Mouse (Mus musculus) limb, embryonic 11.5 days (tissue): ENCODE results near the gene Stard3. TPM values are rescaled to one million over a fixed set of nuclear protein-coding genes. Genes with fewer than 3 reads are reported as not detected.
A peak's percentile ranks its signal among the peaks of the same experiment; 100 is the strongest.

Source experiments
- ATAC-seq: fragments of 200-750 bp; cut with Nextera tagmentation; 2 replicates; pipeline ENCODE4 v1.8.0; 2017; ENCODE audit warnings: low read depth; ENCODE audit not compliant: insufficient number of reproducible peaks, low FRiP score, low TSS enrichment
- DNase-seq: peaks from one replicate; pipeline ENCODE4 v3.0.0-alpha.2; 2015; ENCODE audit warnings: low spot score
- H3K27ac ChIP-seq: fragments of 300-500 bp; sonication (generic); replicated peaks from 2 replicates; pipeline ENCODE4 v1.5.1; 2014; ENCODE audit warnings: low read depth, mild to moderate bottlenecking, low read length
- H3K27me3 ChIP-seq: fragments of 300-500 bp; sonication (generic); 2 replicates; pipeline ENCODE4 v1.6.1; 2014; ENCODE audit warnings: mild to moderate bottlenecking, low read length, mixed read lengths; ENCODE audit not compliant: control insufficient read depth, insufficient read depth
- H3K36me3 ChIP-seq: fragments of 300-500 bp; sonication (generic); 2 replicates; pipeline ENCODE4 v1.6.1; 2014; ENCODE audit warnings: mild to moderate bottlenecking, low read length, moderate library complexity, mixed read lengths; ENCODE audit not compliant: control insufficient read depth, insufficient read depth
- H3K4me1 ChIP-seq: fragments of 300-500 bp; sonication (generic); 2 replicates; pipeline ENCODE4 v1.6.1; 2014; ENCODE audit warnings: low read length, mixed read lengths; ENCODE audit not compliant: control insufficient read depth, insufficient read depth
- H3K4me2 ChIP-seq: fragments of 300-500 bp; sonication (generic); 2 replicates; pipeline ENCODE4 v1.6.1; 2014; ENCODE audit warnings: low read depth, mild to moderate bottlenecking, moderate library complexity; ENCODE audit not compliant: severe bottlenecking
- H3K4me3 ChIP-seq: fragments of 300-500 bp; sonication (generic); 2 replicates; pipeline ENCODE4 v1.5.1; 2014; ENCODE audit warnings: low read depth, low read length
- H3K9ac ChIP-seq: fragments of 300-500 bp; sonication (generic); 2 replicates; pipeline ENCODE4 v1.6.1; 2014; ENCODE audit warnings: mild to moderate bottlenecking, low read length
- H3K9me3 ChIP-seq: fragments of 300-500 bp; sonication (generic); 2 replicates; pipeline ENCODE4 v1.6.1; 2016; ENCODE audit warnings: low read length; ENCODE audit not compliant: control insufficient read depth
- WGBS: fragments of 180-500 bp; shearing (Covaris S2); extraction: QIAGEN DNeasy Blood & Tissue Kit; methylation state at CpG from one replicate; pipeline ENCODE4 v1.1.7; 2014; 5-methylcytosine and 5-hydroxymethylcytosine counted together
- polyA plus RNA-seq: library from polyadenylated mRNA; unstranded; fragments of >200 nt; fragmentation: Nextera tagmentation; extraction: Ambion mirVana; gene quantifications from 2 replicates; pipeline ENCODE4 v1.2.1, GENCODE M21; 2014

Gene Stard3
- polyA plus RNA-seq, 1 experiment from 2014 or later: 37.7 TPM

DNA sequence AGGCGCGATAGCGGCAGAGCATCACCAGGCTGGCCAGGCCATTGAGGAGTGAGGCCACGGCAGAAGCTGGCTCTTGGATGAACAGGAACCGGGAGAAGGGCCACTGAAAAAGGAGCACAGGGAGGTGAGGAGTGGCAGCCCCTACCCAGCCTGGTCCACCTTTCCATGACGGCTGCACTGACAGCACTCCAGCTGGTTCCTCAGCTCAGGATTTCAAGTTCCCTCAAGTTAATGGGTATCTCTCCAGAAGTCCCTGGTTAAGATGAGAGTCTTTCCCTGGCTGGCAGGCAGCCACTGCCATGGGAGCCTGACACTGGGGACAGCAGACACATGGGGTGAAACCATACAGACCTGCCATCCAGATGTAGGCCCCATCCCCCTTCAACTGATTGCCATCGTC is 39.8 kb downstream of the Stard3 start:
- Histone ChIP-seq H3K36me3 (no peaks in the 10 kb centered on the region), H3K4me1 (peaks cover 3% of the 10 kb centered on the region; the same call in 1 of the 2 replicates), H3K4me2 (no peak overlapping the region), H3K27me3 (no peaks in the 10 kb centered on the region), H3K4me3 (no peak overlapping the region), H3K9ac (no peak overlapping the region), H3K27ac (no peak overlapping the region), H3K9me3 (no peaks in the 10 kb centered on the region)
- no peak for DNase-seq
- ATAC-seq: no peak
- 95% methylated on average over 7 of the region's 7 CpGs for WGBS

DNA sequence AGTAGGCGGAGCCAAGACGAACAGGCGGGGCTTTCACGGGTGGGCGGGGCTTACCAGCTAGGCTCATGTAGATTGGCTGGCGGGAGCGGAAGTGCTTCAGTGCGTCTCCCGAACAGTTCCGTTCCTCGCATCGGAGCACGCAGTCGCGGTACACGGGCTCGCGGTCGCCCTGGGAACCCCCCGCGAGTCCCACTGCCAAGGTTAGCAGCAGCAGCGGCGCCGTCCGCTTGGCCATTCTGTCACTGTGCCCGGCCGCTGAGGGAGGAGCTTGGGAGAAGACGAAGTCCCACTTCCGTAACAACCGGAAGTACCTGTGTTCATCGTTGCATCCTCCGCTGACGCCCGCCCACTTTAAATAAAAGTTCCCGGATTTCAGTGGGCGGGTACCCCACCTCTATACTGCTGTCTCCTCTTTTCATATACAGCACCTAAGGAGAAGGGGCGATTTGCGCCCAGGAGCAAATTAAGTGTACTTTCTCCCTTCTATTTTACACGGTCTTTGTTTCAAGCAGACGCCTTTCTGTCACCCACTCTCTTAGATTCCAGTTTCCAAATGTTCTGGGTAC is 42.1 kb downstream of the Stard3 start, which contains the start of gene Pgap3:
Gene Pgap3 (minus strand): TSS at position 330 of the 566 bp plus-strand sequence.
- Histone ChIP-seq H3K9ac (peak within 1 kb of the TSS; percentile 84), H3K9me3 (no peaks in the 10 kb centered on the region), H3K4me3 (peak within 1 kb of the TSS; percentile 59), H3K4me2 (peak within 1 kb of the TSS; percentile 68), H3K4me1 (peaks cover 3% of the 10 kb centered on the region; the same call in 1 of the 2 replicates), H3K27ac (peak within 1 kb of the TSS; percentile 94), H3K36me3 (no peaks in the 10 kb centered on the region), H3K27me3 (no peaks in the 10 kb centered on the region)
- under 1% methylated on average over 40 of the region's 40 CpGs for WGBS
- DNase-seq: peak; percentile 90
- peak; percentile 85 for ATAC-seq

GRCm38 (mm10) chr11:98400816-98401215 is 42.6 kb downstream of the Stard3 start:
- no peaks in the 10 kb centered on the region for H3K27me3 ChIP-seq
- no peak for DNase-seq
- no peaks in the 10 kb centered on the region for H3K9me3 ChIP-seq
- peaks cover 3% of the 10 kb centered on the region; the same call in 1 of the 2 replicates for H3K4me1 ChIP-seq
- peak overlapping the region; percentile 59 for H3K4me3 ChIP-seq
- H3K9ac ChIP-seq: peak overlapping the region; percentile 84
- no peak overlapping the region; the same call in 1 of the 2 replicates for H3K27ac ChIP-seq
- no peaks in the 10 kb centered on the region for H3K36me3 ChIP-seq
- peak overlapping the region; percentile 68 for H3K4me2 ChIP-seq
- 55% methylated on average over 3 of the region's 3 CpGs for WGBS
- no peak for ATAC-seq

- Histone ChIP-seq H3K4me1 (peaks cover 11% of the 10 kb centered on the region), H3K36me3 (no peaks in the 10 kb centered on the region), H3K27me3 (peaks cover 4% of the 10 kb centered on the region; the same call in 1 of the 2 replicates), H3K9me3 (no peaks in the 10 kb centered on the region), H3K9ac (no peak overlapping the region), H3K27ac (no peak overlapping the region), H3K4me3 (no peak overlapping the region), H3K4me2 (no peak overlapping the region)
- ATAC-seq: no peak
- WGBS: 72% methylated on average over 6 of the region's 6 CpGs
- DNase-seq: no peak
Observed at GRCm38 (mm10) chr11:98406621-98407020, 48.5 kb downstream of the Stard3 start.

DNA sequence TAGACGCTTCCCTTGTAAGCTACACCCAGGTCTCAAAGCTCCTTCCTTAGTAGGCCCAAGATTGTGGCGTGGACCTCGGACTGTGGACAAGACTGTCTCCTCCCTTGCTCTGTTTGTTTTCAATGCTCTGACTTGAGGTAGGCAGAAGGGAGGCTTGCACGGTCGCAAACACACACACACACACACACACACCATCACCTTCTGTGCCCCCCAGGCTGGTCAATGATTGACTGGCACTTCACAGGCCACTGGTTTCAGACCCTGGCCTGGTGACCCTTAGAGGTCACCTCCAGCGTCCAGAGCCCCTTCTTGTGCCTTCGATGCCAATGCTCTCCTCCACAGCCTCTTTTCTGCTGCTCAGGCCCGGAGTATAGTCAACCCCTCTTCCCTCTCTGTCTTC is 50.7 kb downstream of the Stard3 start:
- ATAC-seq (no peak), DNase-seq (no peak)
- H3K27me3 ChIP-seq: peaks cover 4% of the 10 kb centered on the region; the same call in 1 of the 2 replicates
- H3K4me1 ChIP-seq: peaks cover 16% of the 10 kb centered on the region
- H3K27ac ChIP-seq: no peak overlapping the region
- peak overlapping the region; percentile 30; the same call in 1 of the 2 replicates for H3K9ac ChIP-seq
- H3K36me3 ChIP-seq: no peaks in the 10 kb centered on the region
- H3K9me3 ChIP-seq: no peaks in the 10 kb centered on the region
- no peak overlapping the region for H3K4me3 ChIP-seq
- 63% methylated on average over 8 of the region's 8 CpGs for WGBS
- H3K4me2 ChIP-seq: peak overlapping the region; percentile 27

GRCm38 (mm10) chr11:98409341-98409822 is 51.2 kb downstream of the Stard3 start:
- Histone ChIP-seq H3K36me3 (no peaks in the 10 kb centered on the region), H3K27me3 (peaks cover 4% of the 10 kb centered on the region; the same call in 1 of the 2 replicates), H3K9me3 (no peaks in the 10 kb centered on the region), H3K4me3 (no peak overlapping the region), H3K4me1 (peaks cover 16% of the 10 kb centered on the region), H3K4me2 (peak overlapping the region; percentile 27), H3K9ac (peak overlapping the region; percentile 30; the same call in 1 of the 2 replicates), H3K27ac (no peak overlapping the region)
- peak; percentile 49 for DNase-seq
- WGBS: 5% methylated on average over 10 of the region's 10 CpGs
- ATAC-seq: no peak

- H3K27ac ChIP-seq: peak within 1 kb of the TSS; percentile 76
- peak within 1 kb of the TSS; percentile 72 for H3K9ac ChIP-seq
- peaks cover 4% of the 10 kb centered on the region; the same call in 1 of the 2 replicates for H3K27me3 ChIP-seq
- ATAC-seq: peak; percentile 75; the same call in 1 of the 2 replicates
- H3K9me3 ChIP-seq: no peaks in the 10 kb centered on the region
- peaks cover 16% of the 10 kb centered on the region for H3K4me1 ChIP-seq
- WGBS: under 1% methylated on average over 35 of the region's 49 CpGs
- H3K4me2 ChIP-seq: peak within 1 kb of the TSS; percentile 57
- no peaks in the 10 kb centered on the region for H3K36me3 ChIP-seq
- DNase-seq: peak; percentile 86
- H3K4me3 ChIP-seq: peak within 1 kb of the TSS; percentile 72
Observed at GRCm38 (mm10) chr11:98412273-98412796, 54.2 kb downstream of the Stard3 start, which contains the start of gene Erbb2. Erbb2 (plus strand) TSS chr11:98412470.

DNA sequence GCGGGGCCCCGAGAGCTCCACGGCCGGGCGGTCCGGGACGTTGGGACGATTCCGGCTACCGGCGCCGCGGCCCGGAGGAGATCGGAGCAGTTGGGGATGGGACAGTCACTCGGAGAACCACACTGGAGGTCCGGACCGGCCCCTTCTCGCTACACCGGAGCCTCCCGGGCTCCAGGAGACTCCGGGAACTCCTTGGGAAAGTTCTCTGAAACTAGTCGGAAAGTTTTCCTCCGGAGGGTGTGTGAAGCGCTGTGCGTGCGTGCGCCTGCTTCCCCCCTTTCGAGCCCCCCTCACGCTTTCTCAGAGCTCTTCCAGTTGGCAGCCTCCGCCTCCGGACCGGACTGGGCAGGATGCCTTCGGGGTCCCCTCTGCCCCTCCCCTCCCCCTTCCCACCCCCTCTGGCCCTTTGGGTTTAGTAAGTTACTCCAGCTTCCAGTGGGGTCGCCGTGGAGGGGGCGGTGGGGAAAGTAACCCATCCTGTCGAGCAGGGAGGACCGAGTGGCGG is 54.7 kb downstream of the Stard3 start:
- Histone ChIP-seq H3K27ac (peak overlapping the region; percentile 76), H3K4me3 (peak overlapping the region; percentile 72), H3K36me3 (no peaks in the 10 kb centered on the region), H3K4me1 (peaks cover 16% of the 10 kb centered on the region), H3K4me2 (peak overlapping the region; percentile 57), H3K27me3 (peaks cover 4% of the 10 kb centered on the region; the same call in 1 of the 2 replicates), H3K9ac (peak overlapping the region; percentile 72), H3K9me3 (no peaks in the 10 kb centered on the region)
- ATAC-seq (0 out of 2 replicates have a peak, but pooled peaks have one; percentile 27), DNase-seq (peak; percentile 68)
- WGBS: under 1% methylated on average over 39 of the region's 40 CpGs
